ENCODE assay signal across 8 mouse cellular contexts in genomic region chr2:180432042-180432668, GRCm38 (mm10). TPM values are rescaled to one million over a fixed set of nuclear protein-coding genes. Genes with fewer than 3 reads are reported as not detected.
DNase-seq lines count a peak whose midpoint lies in the region; ATAC-seq and TF ChIP-seq lines count a peak whose summit lies in the region.

No protein-coding gene starts in this region.

- peak; percentile 79 for TF ChIP-seq CTCF in G1E (IDR thresholded peaks at IDR 0.05; ENCODE audit: low read depth, low read length)

- DNase-seq in G1E (ENCODE audit: low spot score): peak; percentile 65
- DNase-seq in brain, adult 2 months (ENCODE audit: low read depth, low spot score): peak; percentile 79
- peak; percentile 90 for DNase-seq in forebrain, embryonic 10.5 days (ENCODE audit: extremely low spot score, low spot score)
- peak; percentile 92 for DNase-seq in heart, postnatal 4 days
- DNase-seq in layer of hippocampus, postnatal 10 days (ENCODE audit: low spot score in 2 of 2): peak; percentile 94 to 95
- DNase-seq in lung, postnatal 14 days: peak; percentile 88
- DNase-seq in right cerebral cortex, adult 2 months (ENCODE audit: low spot score in 2 of 2): peak; percentile 88 to 92
- DNase-seq in urinary bladder, adult 2 months (ENCODE audit: low spot score): peak; percentile 62

- H3K9me3 ChIP-seq in G1E (replicated peaks): no peaks in the 10 kb centered on the region
- no peaks in the 10 kb centered on the region for H3K9me3 ChIP-seq in forebrain, embryonic 10.5 days

- H3K4me3 ChIP-seq in G1E (ENCODE audit: low read depth, low read length): no peak overlapping the region
- H3K4me3 ChIP-seq in forebrain, embryonic 10.5 days: no peak overlapping the region

- peaks cover under 1% of the 10 kb centered on the region; the same call in 1 of the 2 replicates for H3K27me3 ChIP-seq in G1E (ENCODE audit: insufficient read depth, low read length)
- 0 out of 2 replicates have a peak, but pooled peaks cover 4% of the 10 kb centered on the region for H3K27me3 ChIP-seq in forebrain, embryonic 10.5 days (ENCODE audit: poor library complexity, severe bottlenecking)

- peak; percentile 45; the same call in 1 of the 2 replicates for ATAC-seq in G1E (ENCODE audit: extremely low read depth, insufficient number of reproducible peaks, low FRiP score, poor library complexity, severe bottlenecking)

- 12% methylated on average over 10 of the region's 10 CpGs for WGBS in forebrain, embryonic 10.5 days

- H3K27ac ChIP-seq in forebrain, embryonic 10.5 days: no peak overlapping the region

- no peaks in the 10 kb centered on the region for H3K36me3 ChIP-seq in G1E (replicated peaks)
- H3K36me3 ChIP-seq in forebrain, embryonic 10.5 days (replicated peaks): no peaks in the 10 kb centered on the region

- 0 out of 2 replicates have a peak, but pooled peaks cover 2% of the 10 kb centered on the region for H3K4me1 ChIP-seq in G1E (ENCODE audit: insufficient read depth, low read depth, low read length)
- H3K4me1 ChIP-seq in forebrain, embryonic 10.5 days: peaks cover 19% of the 10 kb centered on the region

RNA-seq across cellular contexts. Expression of gene Slco4a1, which starts 23.9 kb away (rescaled TPM):
- total RNA-seq in G1E (2014; fragmentation: Nextera tagmentation): not detected in 2 replicates
- total RNA-seq in G1E (2017): 0.11 TPM in 1 of 2 replicates, not detected in the other
- not detected in 2 replicates for polyA plus RNA-seq in G1E (2012)
- polyA plus RNA-seq in forebrain, embryonic 10.5 days (2016; fragmentation: Nextera tagmentation; extraction: Ambion mirVana): 4.9 and 6.9 TPM in 2 replicates
- under 1 TPM; 0.19 to 0.20 TPM for total RNA-seq in heart, postnatal 4 days (2021)
- 1 to 10 TPM; 1.5 to 2.6 TPM for total RNA-seq in layer of hippocampus, postnatal 10 days (2021)
- 1.6 and 3.3 TPM in 2 replicates for polyA plus RNA-seq in urinary bladder, adult 2 months (2012; rRNA removed)
